Mouse (Mus musculus): Measurements from ENCODE around the gene Wdr18. TPM values are rescaled to one million over a fixed set of nuclear protein-coding genes. Genes with fewer than 3 reads are reported as not detected.
"Not testable (repeated sequence)": the region's sequence is repeated elsewhere in the genome, so short reads cannot be mapped to it uniquely, and the experiment has no call there.

Wdr18 gene
- total and polyA plus RNA-seq, 2 experiments: 24.8 to 63.3 TPM

DNA sequence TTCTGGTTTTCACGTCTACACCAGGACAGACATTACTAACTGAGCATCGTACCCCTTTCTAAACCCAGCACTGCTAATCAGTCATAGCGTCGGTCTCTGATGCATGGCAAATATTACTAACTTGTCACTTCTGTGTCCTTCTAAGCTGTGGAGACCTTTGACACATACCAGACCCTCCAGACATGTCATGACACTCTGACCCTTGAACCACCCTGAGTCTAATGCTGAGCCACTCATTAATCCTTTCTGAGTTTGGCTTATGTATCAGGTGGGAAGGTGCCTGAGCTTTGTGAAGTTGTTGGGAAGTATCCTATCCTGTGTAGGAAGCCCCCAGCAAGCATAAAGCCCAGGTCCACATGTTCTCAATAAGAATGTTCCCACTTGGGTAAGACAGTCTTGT lies 10.1 kb upstream of the Wdr18 start:
- no peaks in the 10 kb centered on the region for H3K4me1 ChIP-seq (ENCODE audit: control insufficient read depth, insufficient read depth, low read length)
- no peaks in the 10 kb centered on the region for H3K27me3 ChIP-seq (ENCODE audit: control insufficient read depth, insufficient read depth, low read length)
- H3K79me2 ChIP-seq (ENCODE audit: control insufficient read depth, insufficient read depth, low read length): no peaks in the 10 kb centered on the region
- WGBS: 90% methylated on average over 4 of the region's 4 CpGs
- DNase-seq (ENCODE audit: extremely low read depth, low read depth, low spot score): no peak
- no peak overlapping the region for H3K4me3 ChIP-seq (ENCODE audit: insufficient read depth, low read depth, low read length)
- TF ChIP-seq CTCF (IDR thresholded peaks at IDR 0.05; ENCODE audit: low read depth, low read length) (no peak), POLR2A (IDR thresholded peaks at IDR 0.05; ENCODE audit: extremely low read depth, insufficient read depth, low read length) (no peak)
- H3K36me3 ChIP-seq (ENCODE audit: control insufficient read depth, insufficient read depth, low read length): no peaks in the 10 kb centered on the region
- no peak overlapping the region for H3K9ac ChIP-seq (ENCODE audit: low read depth, low read length)
- no peak overlapping the region for H3K27ac ChIP-seq (replicated peaks; ENCODE audit: insufficient read depth, low read depth, low read length)

DNA sequence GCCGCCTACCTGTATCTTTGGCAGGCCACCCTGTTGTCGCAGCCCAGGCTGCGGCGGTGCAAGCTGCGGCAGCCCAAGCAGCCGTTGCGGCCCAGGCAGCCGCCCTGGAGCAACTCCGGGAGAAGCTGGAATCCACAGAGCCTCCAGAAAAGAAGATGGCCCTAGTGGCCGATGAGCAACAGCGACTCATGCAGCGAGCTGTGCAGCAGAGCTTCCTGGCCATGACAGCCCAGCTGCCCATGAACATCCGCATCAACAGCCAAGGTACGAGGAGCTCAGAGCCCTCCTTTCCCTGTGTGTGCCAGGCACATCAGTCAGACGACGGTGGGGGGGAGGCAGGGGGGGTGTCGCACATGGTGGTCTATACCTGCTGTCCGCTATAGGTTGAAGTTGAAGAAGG lies 9.3 kb upstream of the Wdr18 start:
- WGBS: 93% methylated on average over 18 of the region's 18 CpGs
- H3K27me3 ChIP-seq (ENCODE audit: control insufficient read depth, insufficient read depth, low read length): no peaks in the 10 kb centered on the region
- no peak overlapping the region for H3K9ac ChIP-seq (ENCODE audit: low read depth, low read length)
- DNase-seq (ENCODE audit: extremely low read depth, low read depth, low spot score): no peak
- H3K79me2 ChIP-seq (ENCODE audit: control insufficient read depth, insufficient read depth, low read length): no peaks in the 10 kb centered on the region
- no peak overlapping the region for H3K27ac ChIP-seq (replicated peaks; ENCODE audit: insufficient read depth, low read depth, low read length)
- H3K36me3 ChIP-seq (ENCODE audit: control insufficient read depth, insufficient read depth, low read length): no peaks in the 10 kb centered on the region
- TF ChIP-seq CTCF (IDR thresholded peaks at IDR 0.05; ENCODE audit: low read depth, low read length) (no peak), POLR2A (IDR thresholded peaks at IDR 0.05; ENCODE audit: extremely low read depth, insufficient read depth, low read length) (no peak)
- H3K4me1 ChIP-seq (ENCODE audit: control insufficient read depth, insufficient read depth, low read length): no peaks in the 10 kb centered on the region
- no peak overlapping the region for H3K4me3 ChIP-seq (ENCODE audit: insufficient read depth, low read depth, low read length)

- no peaks in the 10 kb centered on the region for H3K36me3 ChIP-seq (ENCODE audit: control insufficient read depth, insufficient read depth, low read length)
- no peak overlapping the region for H3K9ac ChIP-seq (ENCODE audit: low read depth, low read length)
- peaks cover 2% of the 10 kb centered on the region; the same call in 1 of the 2 replicates for H3K4me1 ChIP-seq (ENCODE audit: control insufficient read depth, insufficient read depth, low read length)
- no peaks in the 10 kb centered on the region for H3K27me3 ChIP-seq (ENCODE audit: control insufficient read depth, insufficient read depth, low read length)
- H3K79me2 ChIP-seq (ENCODE audit: control insufficient read depth, insufficient read depth, low read length): no peaks in the 10 kb centered on the region
- DNase-seq (ENCODE audit: extremely low read depth, low read depth, low spot score): no peak
- TF ChIP-seq CTCF (IDR thresholded peaks at IDR 0.05; ENCODE audit: low read depth, low read length) (peak; percentile 83), POLR2A (IDR thresholded peaks at IDR 0.05; ENCODE audit: extremely low read depth, insufficient read depth, low read length) (no peak)
- no peak overlapping the region for H3K27ac ChIP-seq (replicated peaks; ENCODE audit: insufficient read depth, low read depth, low read length)
- 81% methylated on average over 6 of the region's 6 CpGs for WGBS
- no peak overlapping the region for H3K4me3 ChIP-seq (ENCODE audit: insufficient read depth, low read depth, low read length)
Measured at GRCm38 (mm10) chr10:79953946-79954345, 6.0 kb upstream of the Wdr18 start.

DNA sequence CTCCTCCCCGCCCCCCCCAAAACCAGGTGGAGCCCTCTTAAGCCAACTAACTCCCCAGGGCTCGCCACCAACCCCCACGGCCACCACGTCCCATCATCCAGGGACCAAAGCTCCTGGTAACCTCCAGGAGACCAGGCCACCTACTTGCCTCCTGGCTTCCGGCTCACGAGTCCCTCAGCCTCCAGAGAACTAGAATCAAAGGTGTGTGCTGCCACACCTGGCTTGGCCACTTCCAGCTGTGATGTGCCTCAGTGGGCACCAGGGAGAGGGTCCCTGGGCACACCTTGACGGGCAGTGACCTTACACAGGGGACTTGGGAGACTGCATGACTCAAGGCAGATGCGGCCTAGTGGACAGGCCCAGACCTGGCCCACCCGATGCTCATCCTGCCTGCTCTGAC lies 4.3 kb upstream of the Wdr18 start:
- Histone ChIP-seq H3K27ac (replicated peaks; ENCODE audit: insufficient read depth, low read depth, low read length) (no peak overlapping the region), H3K4me1 (ENCODE audit: control insufficient read depth, insufficient read depth, low read length) (peaks cover 3% of the 10 kb centered on the region; the same call in 1 of the 2 replicates), H3K9ac (ENCODE audit: low read depth, low read length) (no peak overlapping the region), H3K4me3 (ENCODE audit: insufficient read depth, low read depth, low read length) (no peak overlapping the region), H3K79me2 (ENCODE audit: control insufficient read depth, insufficient read depth, low read length) (peaks cover 4% of the 10 kb centered on the region; the same call in 1 of the 2 replicates), H3K36me3 (ENCODE audit: control insufficient read depth, insufficient read depth, low read length) (no peaks in the 10 kb centered on the region), H3K27me3 (ENCODE audit: control insufficient read depth, insufficient read depth, low read length) (no peaks in the 10 kb centered on the region)
- 91% methylated on average over 9 of the region's 9 CpGs for WGBS
- DNase-seq (ENCODE audit: extremely low read depth, low read depth, low spot score): no peak
- TF ChIP-seq POLR2A (IDR thresholded peaks at IDR 0.05; ENCODE audit: extremely low read depth, insufficient read depth, low read length): no peak
- TF ChIP-seq CTCF (IDR thresholded peaks at IDR 0.05; ENCODE audit: low read depth, low read length): no peak

GRCm38 (mm10) chr10:79956643-79957154 lies 3.3 kb upstream of the Wdr18 start:
- Histone ChIP-seq H3K9ac (ENCODE audit: low read depth, low read length) (no peak overlapping the region), H3K4me1 (ENCODE audit: control insufficient read depth, insufficient read depth, low read length) (peaks cover 6% of the 10 kb centered on the region; the same call in 1 of the 2 replicates), H3K79me2 (ENCODE audit: control insufficient read depth, insufficient read depth, low read length) (peaks cover 9% of the 10 kb centered on the region; the same call in 1 of the 2 replicates), H3K27ac (replicated peaks; ENCODE audit: insufficient read depth, low read depth, low read length) (no peak overlapping the region), H3K27me3 (ENCODE audit: control insufficient read depth, insufficient read depth, low read length) (no peaks in the 10 kb centered on the region), H3K36me3 (ENCODE audit: control insufficient read depth, insufficient read depth, low read length) (no peaks in the 10 kb centered on the region), H3K4me3 (ENCODE audit: insufficient read depth, low read depth, low read length) (no peak overlapping the region)
- DNase-seq (ENCODE audit: extremely low read depth, low read depth, low spot score): no peak
- TF ChIP-seq CTCF (IDR thresholded peaks at IDR 0.05; ENCODE audit: low read depth, low read length) (no peak), POLR2A (IDR thresholded peaks at IDR 0.05; ENCODE audit: extremely low read depth, insufficient read depth, low read length) (no peak)
- 76% methylated on average over 4 of the region's 4 CpGs for WGBS

- WGBS: 5% methylated on average over 21 of the region's 21 CpGs
- Histone ChIP-seq H3K27ac (replicated peaks; ENCODE audit: insufficient read depth, low read depth, low read length) (no peak overlapping the region; the same call in 1 of the 2 replicates), H3K9ac (ENCODE audit: low read depth, low read length) (no peak overlapping the region), H3K27me3 (ENCODE audit: control insufficient read depth, insufficient read depth, low read length) (no peaks in the 10 kb centered on the region), H3K79me2 (ENCODE audit: control insufficient read depth, insufficient read depth, low read length) (peaks cover 9% of the 10 kb centered on the region; the same call in 1 of the 2 replicates), H3K4me3 (ENCODE audit: insufficient read depth, low read depth, low read length) (no peak overlapping the region; the same call in 1 of the 2 replicates), H3K4me1 (ENCODE audit: control insufficient read depth, insufficient read depth, low read length) (peaks cover 6% of the 10 kb centered on the region; the same call in 1 of the 2 replicates), H3K36me3 (ENCODE audit: control insufficient read depth, insufficient read depth, low read length) (no peaks in the 10 kb centered on the region; the same call in 1 of the 2 replicates)
- TF ChIP-seq CTCF (IDR thresholded peaks at IDR 0.05; ENCODE audit: low read depth, low read length) (peak; percentile 99), POLR2A (IDR thresholded peaks at IDR 0.05; ENCODE audit: extremely low read depth, insufficient read depth, low read length) (no peak)
- peak; percentile 90 for DNase-seq (ENCODE audit: extremely low read depth, low read depth, low spot score)
Measured at GRCm38 (mm10) chr10:79958140-79958816, 1.7 kb upstream of the Wdr18 start.

DNA sequence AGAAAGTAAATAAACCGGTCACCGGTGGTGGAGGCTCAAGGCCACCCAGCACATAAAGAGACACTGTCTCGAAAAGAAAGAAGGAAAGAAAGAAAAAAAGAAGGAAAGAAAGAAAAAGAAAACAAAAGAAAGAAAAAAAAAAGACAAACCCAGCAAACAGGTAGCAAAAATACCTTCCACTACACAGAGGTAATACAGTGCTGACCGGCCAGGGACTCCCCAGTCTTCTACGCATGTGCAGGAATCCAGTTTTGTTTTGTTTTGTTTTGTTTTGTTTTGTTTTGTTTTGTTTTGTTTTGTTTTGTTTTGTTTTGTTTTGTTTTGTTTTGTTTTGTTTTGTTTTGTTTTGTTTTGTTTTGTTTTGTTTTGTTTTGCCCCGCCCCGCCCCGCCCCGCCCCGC lies 540 bp upstream of the Wdr18 start:
- DNase-seq (ENCODE audit: extremely low read depth, low read depth, low spot score); H3K36me3 ChIP-seq (ENCODE audit: control insufficient read depth, insufficient read depth, low read length); H3K4me1 ChIP-seq (ENCODE audit: control insufficient read depth, insufficient read depth, low read length); H3K79me2 ChIP-seq (ENCODE audit: control insufficient read depth, insufficient read depth, low read length); H3K27ac ChIP-seq (replicated peaks; ENCODE audit: insufficient read depth, low read depth, low read length); H3K9ac ChIP-seq (ENCODE audit: low read depth, low read length); H3K27me3 ChIP-seq (ENCODE audit: control insufficient read depth, insufficient read depth, low read length): not testable (repeated sequence)
- WGBS: 21% methylated on average over 10 of the region's 10 CpGs
- H3K4me3 ChIP-seq (ENCODE audit: insufficient read depth, low read depth, low read length): 0 out of 2 replicates have a peak overlapping the region, but pooled peaks have one; percentile 8
